Mouse (Mus musculus) bone marrow, adult 2 months (tissue): Measurements from ENCODE around the gene Samd4.

Experiments used
- CTCF ChIP-seq: fragments of 200-500 bp; IDR thresholded peaks from 2 replicates; pipeline ENCODE4 v1.5.1; 2011; ENCODE audit warnings: low read length, control low read depth; ENCODE audit not compliant: control insufficient read depth, insufficient read depth
- POLR2A ChIP-seq: fragments of 200-500 bp; IDR thresholded peaks from 2 replicates; pipeline ENCODE4 v1.6.1; 2011; ENCODE audit warnings: low read depth, mild to moderate bottlenecking, control low read depth, low read length, borderline replicate concordance; ENCODE audit not compliant: control insufficient read depth

GRCm38 (mm10) chr14:47136637-47137036, 254.0 kb downstream of the Samd4 start:
- TF ChIP-seq CTCF, result no peak
- TF ChIP-seq POLR2A, result no peak
